Mouse (Mus musculus) midbrain, embryonic 13.5 days (tissue): ENCODE results near the gene Zfp52. TPM values are rescaled to one million over a fixed set of nuclear protein-coding genes. Genes with fewer than 3 reads are reported as not detected.

Source experiments
- ATAC-seq: fragments of 200-750 bp; cut with Nextera tagmentation; 2 replicates; pipeline ENCODE4 v1.8.0; 2017; ENCODE audit warnings: mild to moderate bottlenecking, moderate TSS enrichment, moderate library complexity
- H3K27ac ChIP-seq: fragments of 300-500 bp; sonication (generic); 2 replicates; pipeline ENCODE4 v1.5.1; 2015; ENCODE audit warnings: inconsistent platforms, mild to moderate bottlenecking, moderate library complexity
- H3K27me3 ChIP-seq: fragments of 300-500 bp; sonication (generic); 2 replicates; pipeline ENCODE4 v1.6.1; 2015; ENCODE audit warnings: mild to moderate bottlenecking, inconsistent platforms
- H3K36me3 ChIP-seq: fragments of 300-500 bp; sonication (generic); 2 replicates; pipeline ENCODE4 v1.6.1; 2015; ENCODE audit warnings: mild to moderate bottlenecking, inconsistent platforms
- H3K4me1 ChIP-seq: fragments of 300-500 bp; sonication (generic); replicated peaks from 2 replicates; pipeline ENCODE4 v1.6.1; 2015; ENCODE audit warnings: inconsistent platforms
- H3K4me2 ChIP-seq: fragments of 300-500 bp; sonication (generic); replicated peaks from 2 replicates; pipeline ENCODE4 v1.6.1; 2015; ENCODE audit warnings: moderate library complexity, mild to moderate bottlenecking, inconsistent platforms
- H3K4me3 ChIP-seq: fragments of 300-500 bp; sonication (generic); replicated peaks from 2 replicates; pipeline ENCODE4 v1.5.1; 2015; ENCODE audit warnings: mild to moderate bottlenecking, inconsistent platforms
- H3K9ac ChIP-seq: fragments of 300-500 bp; sonication (generic); replicated peaks from 2 replicates; pipeline ENCODE4 v1.6.1; 2015; ENCODE audit warnings: mild to moderate bottlenecking, inconsistent platforms
- H3K9me3 ChIP-seq: fragments of 300-500 bp; sonication (generic); 2 replicates; pipeline ENCODE4 v1.6.1; 2016; ENCODE audit warnings: mild to moderate bottlenecking, inconsistent platforms
- WGBS: fragments of 180-500 bp; shearing (Covaris S2); methylation state at CpG from one replicate; pipeline ENCODE4 v1.1.7; 2015; 5-methylcytosine and 5-hydroxymethylcytosine counted together
- polyA plus RNA-seq: library from polyadenylated mRNA; unstranded; fragments of >200 nt; fragmentation: Nextera tagmentation; extraction: Ambion mirVana; gene quantifications from 2 replicates; pipeline ENCODE4 v1.2.1, GENCODE M21; 2015

Gene Zfp52
- polyA plus RNA-seq, 1 experiment from 2014 or later, result 1.2 TPM

- H3K27ac ChIP-seq, result no peak overlapping the region
- no peak overlapping the region for H3K4me3 ChIP-seq
- H3K9ac ChIP-seq, result no peak overlapping the region
- no peak overlapping the region for H3K4me2 ChIP-seq
- no peaks in the 10 kb centered on the region for H3K27me3 ChIP-seq
- H3K36me3 ChIP-seq, result no peaks in the 10 kb centered on the region
- no peaks in the 10 kb centered on the region for H3K9me3 ChIP-seq
- ATAC-seq, result no peak
- H3K4me1 ChIP-seq, result 0 out of 2 replicates have a peak, but pooled peaks cover 5% of the 10 kb centered on the region
Observed at GRCm38 (mm10) chr17:21526270-21526669, 9.1 kb upstream of the Zfp52 start.

- Histone ChIP-seq H3K4me1 (peaks cover 25% of the 10 kb centered on the region), H3K27ac (no peak overlapping the region), H3K27me3 (no peaks in the 10 kb centered on the region), H3K36me3 (no peaks in the 10 kb centered on the region), H3K4me3 (no peak overlapping the region), H3K4me2 (no peak overlapping the region), H3K9ac (no peak overlapping the region), H3K9me3 (no peaks in the 10 kb centered on the region)
- WGBS, result 65% methylated on average over 5 of the region's 5 CpGs
- no peak for ATAC-seq
Observed at GRCm38 (mm10) chr17:21530645-21531330, 4.6 kb upstream of the Zfp52 start.

DNA sequence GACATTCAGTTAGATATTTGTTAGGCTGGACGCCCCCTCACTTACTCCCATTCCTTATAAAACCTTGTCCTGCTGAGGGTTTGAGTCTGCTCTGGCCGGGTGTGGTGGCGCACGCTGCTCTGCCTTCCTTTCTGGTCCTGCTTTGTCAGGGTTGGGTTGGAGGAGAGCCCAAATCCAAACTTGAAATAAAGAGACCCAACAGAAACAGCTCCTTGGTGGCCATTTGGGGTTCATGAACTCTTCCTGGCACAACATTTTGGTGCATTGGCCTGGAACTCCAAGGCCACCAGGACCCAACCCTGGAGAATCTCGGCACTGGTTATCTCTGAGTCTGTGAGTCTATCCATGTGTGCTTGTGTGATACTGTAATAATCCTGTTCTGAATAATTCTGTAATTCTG, 3.7 kb upstream of the Zfp52 start:
- ATAC-seq, result peak; percentile 1; the same call in 1 of the 2 replicates
- Histone ChIP-seq H3K9ac (peak overlapping the region; percentile 92), H3K4me2 (peak overlapping the region; percentile 69), H3K36me3 (no peaks in the 10 kb centered on the region), H3K4me1 (peaks cover 26% of the 10 kb centered on the region), H3K27ac (peak overlapping the region; percentile 91), H3K27me3 (no peaks in the 10 kb centered on the region), H3K9me3 (no peaks in the 10 kb centered on the region), H3K4me3 (peak overlapping the region; percentile 86)
- 77% methylated on average over 5 of the region's 5 CpGs for WGBS

DNA sequence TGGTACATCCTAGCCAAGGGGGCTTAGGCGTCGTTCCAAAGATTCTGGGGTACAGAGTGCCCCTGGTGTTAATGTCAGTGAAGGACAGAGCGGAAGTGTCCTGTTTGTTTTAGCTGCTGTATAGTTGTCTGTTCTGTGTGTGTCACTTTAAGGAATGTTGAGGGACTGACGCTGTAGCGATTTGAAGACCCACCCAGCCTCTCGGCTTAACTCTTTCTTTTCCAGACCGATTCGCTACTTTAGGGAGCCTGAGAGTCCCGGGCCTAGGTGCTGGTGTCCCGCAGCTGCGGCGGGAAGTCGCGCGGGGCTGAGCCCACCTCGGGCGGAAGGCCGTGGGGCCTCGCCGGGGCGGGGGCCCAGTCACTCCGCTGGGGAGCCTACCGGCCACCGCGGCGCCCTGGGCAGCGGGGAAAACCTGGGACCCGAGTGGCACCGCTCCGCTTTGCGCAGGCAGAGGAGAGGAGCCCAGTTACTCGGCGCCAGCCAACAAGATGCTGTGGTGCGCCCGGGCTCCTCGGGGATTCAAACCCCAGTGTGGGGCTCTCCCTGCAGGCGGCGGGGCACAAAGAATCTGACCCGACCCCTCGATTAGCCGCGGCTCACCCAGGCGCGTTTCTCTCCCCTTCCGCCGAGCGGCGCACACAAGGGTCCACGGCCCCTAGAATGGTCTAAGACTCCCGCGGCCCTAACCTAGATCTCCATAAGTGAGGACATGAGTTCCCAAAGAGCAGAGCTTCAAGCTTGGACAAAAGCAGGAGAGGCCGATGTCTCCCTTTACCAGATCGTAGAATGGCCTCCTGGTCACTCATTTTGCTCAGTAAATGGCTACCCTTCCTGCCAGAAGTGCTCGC, 3.0 kb upstream of the Zfp52 start:
- Histone ChIP-seq H3K27me3 (no peaks in the 10 kb centered on the region), H3K9me3 (no peaks in the 10 kb centered on the region), H3K4me1 (peaks cover 26% of the 10 kb centered on the region), H3K36me3 (no peaks in the 10 kb centered on the region), H3K4me3 (peak overlapping the region; percentile 86), H3K27ac (peak overlapping the region; percentile 91), H3K4me2 (peak overlapping the region; percentile 69), H3K9ac (peak overlapping the region; percentile 92)
- WGBS, result under 1% methylated on average over 54 of the region's 54 CpGs
- peak; percentile 90 for ATAC-seq

GRCm38 (mm10) chr17:21533961-21534360, 1.4 kb upstream of the Zfp52 start:
- no peak overlapping the region for H3K4me2 ChIP-seq
- ATAC-seq, result no peak
- no peak overlapping the region for H3K27ac ChIP-seq
- H3K4me3 ChIP-seq, result no peak overlapping the region
- no peaks in the 10 kb centered on the region for H3K9me3 ChIP-seq
- no peaks in the 10 kb centered on the region for H3K36me3 ChIP-seq
- no peaks in the 10 kb centered on the region for H3K27me3 ChIP-seq
- peaks cover 26% of the 10 kb centered on the region for H3K4me1 ChIP-seq
- WGBS, result 96% methylated on average over 1 of the region's 1 CpGs
- H3K9ac ChIP-seq, result no peak overlapping the region

DNA sequence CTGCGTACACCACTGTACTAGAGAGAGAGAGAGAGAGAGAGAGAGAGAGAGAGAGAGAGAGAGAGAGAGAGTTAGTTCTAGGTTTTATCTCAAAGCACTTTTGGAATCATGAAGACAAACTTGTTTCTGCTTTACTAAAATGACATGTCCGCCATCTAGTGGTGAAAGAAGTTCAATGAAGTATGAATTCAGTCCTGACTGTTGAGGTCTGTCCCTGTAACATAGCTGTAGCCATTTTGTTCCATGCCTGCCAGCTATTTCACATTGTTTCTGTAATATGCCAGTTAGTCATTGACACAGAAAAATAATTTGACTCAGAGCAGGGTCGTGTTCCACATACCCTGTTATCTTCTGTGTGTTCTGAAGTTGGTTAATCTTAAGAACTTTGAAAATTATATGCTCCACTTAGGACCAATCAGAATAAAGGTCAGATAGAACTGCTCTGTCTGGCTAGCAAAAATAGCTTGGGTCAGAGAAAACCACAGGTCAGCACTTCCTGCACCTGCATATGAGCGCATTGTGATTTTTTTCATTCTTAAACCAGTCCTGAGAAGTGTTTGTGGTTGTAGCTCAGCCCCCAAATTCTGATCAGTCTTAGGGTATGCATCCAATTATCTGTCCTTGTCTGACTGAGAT, 761 bp upstream of the Zfp52 start:
- WGBS, result 20% methylated on average over 4 of the region's 4 CpGs
- no peaks in the 10 kb centered on the region for H3K9me3 ChIP-seq
- no peaks in the 10 kb centered on the region for H3K27me3 ChIP-seq
- H3K4me3 ChIP-seq, result no peak overlapping the region
- peak; percentile 26 for ATAC-seq
- no peak overlapping the region for H3K4me2 ChIP-seq
- no peaks in the 10 kb centered on the region for H3K36me3 ChIP-seq
- H3K4me1 ChIP-seq, result peaks cover 26% of the 10 kb centered on the region
- H3K9ac ChIP-seq, result no peak overlapping the region
- no peak overlapping the region for H3K27ac ChIP-seq

- Histone ChIP-seq H3K4me3 (peak overlapping the region; percentile 39), H3K36me3 (no peaks in the 10 kb centered on the region), H3K27me3 (no peaks in the 10 kb centered on the region), H3K4me1 (peaks cover 23% of the 10 kb centered on the region), H3K9me3 (no peaks in the 10 kb centered on the region), H3K27ac (no peak overlapping the region), H3K4me2 (peak overlapping the region; percentile 57), H3K9ac (no peak overlapping the region; the same call in 1 of the 2 replicates)
- WGBS, result 44% methylated on average over 7 of the region's 7 CpGs
- no peak for ATAC-seq
Observed at GRCm38 (mm10) chr17:21536096-21536495, 757 bp downstream of the Zfp52 start.

DNA sequence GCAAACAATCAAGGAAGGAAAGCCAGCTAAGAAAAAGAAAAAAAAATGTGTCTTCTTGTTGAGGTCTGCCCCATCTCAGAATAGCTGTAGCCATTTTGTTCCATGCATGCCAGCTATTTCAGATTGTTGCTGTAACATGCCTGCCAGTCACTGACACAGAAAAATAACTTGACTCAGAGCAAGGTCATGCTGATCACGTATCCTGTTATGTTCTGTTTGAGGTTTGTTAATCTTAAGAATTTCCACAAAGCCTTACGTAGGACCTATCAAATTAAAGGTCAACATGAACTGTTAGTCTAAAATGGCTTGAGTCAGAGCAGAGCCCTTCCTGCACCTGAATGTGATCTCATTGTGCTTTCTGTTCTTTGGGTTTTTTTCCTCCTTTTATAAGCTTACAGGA, 1.3 kb downstream of the Zfp52 start:
- no peak for ATAC-seq
- no peaks in the 10 kb centered on the region for H3K27me3 ChIP-seq
- 73% methylated on average over 2 of the region's 2 CpGs for WGBS
- no peak overlapping the region for H3K4me2 ChIP-seq
- H3K9ac ChIP-seq, result no peak overlapping the region
- H3K9me3 ChIP-seq, result no peaks in the 10 kb centered on the region
- no peaks in the 10 kb centered on the region for H3K36me3 ChIP-seq
- H3K27ac ChIP-seq, result no peak overlapping the region
- H3K4me3 ChIP-seq, result no peak overlapping the region
- H3K4me1 ChIP-seq, result peaks cover 17% of the 10 kb centered on the region

DNA sequence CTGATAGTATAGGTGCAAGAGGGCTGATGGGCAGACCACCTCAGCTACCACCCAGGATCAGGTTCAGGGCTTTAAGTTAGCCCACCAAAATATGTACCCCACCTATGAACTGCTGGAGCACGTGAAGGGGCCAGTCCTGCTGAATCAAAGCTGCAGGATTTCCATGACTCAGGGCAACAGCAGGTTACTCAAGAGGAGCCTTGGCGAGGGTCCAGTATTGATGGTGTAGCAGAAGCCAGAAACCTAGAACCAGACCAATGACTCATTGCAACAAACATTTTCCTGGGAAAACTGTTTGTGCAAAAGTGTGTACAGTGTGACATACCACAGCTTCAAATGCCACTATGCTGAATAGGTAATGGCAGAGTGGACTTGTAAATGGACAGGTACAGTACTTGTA, 22.5 kb downstream of the Zfp52 start:
- no peak for ATAC-seq

GRCm38 (mm10) chr17:21566220-21566619, 30.9 kb downstream of the Zfp52 start:
- Histone ChIP-seq H3K4me2 (peak overlapping the region; percentile 71), H3K27ac (peak overlapping the region; percentile 93), H3K9ac (peak overlapping the region; percentile 78), H3K9me3 (no peaks in the 10 kb centered on the region), H3K36me3 (no peaks in the 10 kb centered on the region), H3K4me3 (peak overlapping the region; percentile 60), H3K27me3 (no peaks in the 10 kb centered on the region), H3K4me1 (peaks cover 14% of the 10 kb centered on the region)
- ATAC-seq, result peak; percentile 80
- 10% methylated on average over 5 of the region's 5 CpGs for WGBS

More for the DNA sequence above, 22.5 kb downstream of the Zfp52 start:
- Histone ChIP-seq H3K4me2 (no peak overlapping the region), H3K9me3 (no peaks in the 10 kb centered on the region), H3K36me3 (no peaks in the 10 kb centered on the region; the same call in 1 of the 2 replicates), H3K9ac (no peak overlapping the region), H3K27ac (no peak overlapping the region), H3K27me3 (no peaks in the 10 kb centered on the region), H3K4me3 (no peak overlapping the region), H3K4me1 (no peaks in the 10 kb centered on the region)
- WGBS, result 92% methylated on average over 2 of the region's 2 CpGs

GRCm38 (mm10) chr17:21566728-21567349, 31.5 kb downstream of the Zfp52 start, which contains the start of gene Zfp948:
Gene Zfp948 (plus strand): TSS chr17:21567008.
- H3K36me3 ChIP-seq, result no peaks in the 10 kb centered on the region
- 1% methylated on average over 29 of the region's 29 CpGs for WGBS
- ATAC-seq, result peak; percentile 97
- peak within 1 kb of the TSS; percentile 78 for H3K9ac ChIP-seq
- H3K4me2 ChIP-seq, result peak within 1 kb of the TSS; percentile 71
- H3K27ac ChIP-seq, result peak within 1 kb of the TSS; percentile 93
- H3K4me3 ChIP-seq, result peak within 1 kb of the TSS; percentile 60
- H3K9me3 ChIP-seq, result no peaks in the 10 kb centered on the region
- H3K27me3 ChIP-seq, result no peaks in the 10 kb centered on the region
- peaks cover 14% of the 10 kb centered on the region for H3K4me1 ChIP-seq
